Mouse (Mus musculus): ENCODE measurements around the gene Csn2.
A peak's percentile ranks its signal among the peaks of the same experiment; 100 is the strongest.

The Csn2 gene

DNA sequence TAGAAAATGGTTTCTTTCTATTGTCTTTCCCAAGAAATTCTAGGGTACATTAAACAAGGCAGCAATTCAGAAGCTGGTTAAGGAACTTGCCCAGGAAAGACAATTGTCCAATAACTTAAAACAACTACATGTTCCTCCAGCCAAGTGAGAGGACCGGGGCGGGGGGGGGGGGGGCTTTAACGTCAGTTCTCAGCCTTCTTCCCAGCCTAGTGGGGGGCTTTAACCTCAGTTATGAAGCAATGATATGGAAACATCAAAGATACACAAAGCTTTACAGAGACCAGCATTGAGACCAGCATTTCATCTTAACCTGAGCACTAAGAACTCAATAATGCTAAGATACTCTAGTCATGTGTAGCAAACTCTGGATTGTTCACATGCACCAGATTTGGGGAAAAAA, at the start of gene Csn2:
Gene Csn2, minus strand, starts transcription at position 101 of the 400 bp plus-strand sequence.
- no peak for DNase-seq (ENCODE audit: low spot score in 2 of 2)

DNA sequence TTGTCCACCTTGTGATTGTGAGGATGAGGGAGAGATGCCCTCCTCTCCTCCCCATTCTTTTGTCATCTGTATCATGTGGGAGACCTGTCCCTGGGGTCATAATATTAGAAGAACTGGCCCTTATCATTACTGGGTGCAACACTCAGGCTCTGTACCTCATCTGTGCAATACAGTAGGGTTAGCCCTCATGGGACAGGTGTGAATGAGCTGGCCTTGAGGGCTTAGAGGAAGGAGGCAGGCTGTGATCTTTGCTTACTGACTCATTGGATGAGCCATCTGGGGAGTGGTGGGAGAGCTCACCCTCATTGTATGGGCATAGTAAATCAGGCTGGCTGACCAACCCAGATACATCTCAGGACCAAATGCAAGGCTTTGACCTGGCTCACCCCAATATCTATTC, 35.4 kb upstream of the Csn2 start:
- no peak for DNase-seq (ENCODE audit: low spot score in 2 of 2)

DNA sequence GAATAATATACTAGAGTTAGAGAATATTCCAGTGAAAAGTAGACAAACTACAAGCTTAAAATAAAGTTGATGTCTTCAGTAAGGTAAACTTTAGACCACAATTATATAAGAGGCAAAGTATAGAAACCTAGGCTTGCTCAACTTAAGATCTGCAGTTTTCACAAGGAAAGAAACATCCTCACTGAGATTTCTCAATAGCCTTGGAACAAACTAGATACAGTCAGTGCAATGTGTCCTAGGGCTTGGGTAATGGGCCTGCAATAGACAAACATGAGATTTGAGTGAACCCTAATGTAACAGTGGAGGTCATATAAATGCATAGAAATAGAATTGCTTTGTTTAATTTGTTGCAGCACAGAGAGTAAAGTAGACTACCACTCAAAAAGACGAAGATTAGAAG, 6.5 kb upstream of the Csn2 start:
- no peak for DNase-seq (ENCODE audit: low spot score in 2 of 2)

DNA sequence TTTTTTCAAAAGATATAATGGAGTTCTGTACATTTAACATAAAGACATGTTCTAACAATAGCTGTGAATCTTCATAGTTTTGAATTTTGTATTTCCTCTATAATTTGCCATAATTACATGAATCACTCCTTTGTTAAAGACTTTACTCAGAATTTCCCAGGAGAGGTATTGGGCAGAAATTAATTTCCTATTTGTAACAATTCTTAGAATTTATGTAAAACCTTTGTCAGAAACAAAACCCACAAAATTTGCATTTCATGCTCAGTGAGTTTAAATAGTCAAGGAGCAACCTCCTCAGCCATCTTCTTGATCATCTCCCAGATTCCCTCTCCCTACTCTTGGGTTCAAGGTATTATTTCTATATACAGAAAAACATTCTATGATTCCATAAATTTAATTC, 33.5 kb downstream of the Csn2 start, which contains the start of gene Csn1s1:
Gene Csn1s1, plus strand, starts transcription at position 301 of the 400 bp plus-strand sequence.
- DNase-seq (ENCODE audit: low spot score in 2 of 2): no peak

DNA sequence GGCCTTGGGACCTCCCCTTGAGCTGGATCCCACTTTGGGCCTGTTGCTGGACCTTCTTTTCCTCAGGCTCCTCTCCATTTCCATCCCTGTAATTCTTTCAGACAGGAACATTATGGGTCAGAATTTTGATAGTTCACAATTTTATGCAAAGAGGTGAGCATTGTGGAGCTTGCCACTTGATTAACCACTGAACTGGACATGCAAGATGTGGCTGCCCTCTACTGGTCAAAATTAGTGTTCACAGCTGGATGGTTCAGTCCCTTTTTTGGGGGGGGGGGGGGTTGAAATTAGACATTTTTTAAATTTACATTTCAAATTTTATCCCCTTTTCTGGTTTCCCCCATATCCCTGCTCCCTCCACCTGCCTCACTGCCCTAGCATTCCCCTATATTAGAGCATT, 56.6 kb downstream of the Csn2 start:
- DNase-seq (ENCODE audit: low spot score in 2 of 2): peak in 1 of 2 experiments; percentile 16

All from urinary bladder, postnatal 36 days (tissue).